Mouse (Mus musculus) cerebellum, adult (tissue): ENCODE data around the gene Gm4559.
"Not testable (repeated sequence)": the region's sequence is repeated elsewhere in the genome, so short reads cannot be mapped to it uniquely, and the experiment has no call there.

ENCODE experiments used
- ATAC-seq: cut with Nextera tagmentation; 2 replicates; pipeline ENCODE4 v1.9.2; 2017; ENCODE audit warnings: mild to moderate bottlenecking, moderate library complexity, mixed read lengths; ENCODE audit not compliant: insufficient number of reproducible peaks, low FRiP score, low TSS enrichment

The Gm4559 gene

DNA sequence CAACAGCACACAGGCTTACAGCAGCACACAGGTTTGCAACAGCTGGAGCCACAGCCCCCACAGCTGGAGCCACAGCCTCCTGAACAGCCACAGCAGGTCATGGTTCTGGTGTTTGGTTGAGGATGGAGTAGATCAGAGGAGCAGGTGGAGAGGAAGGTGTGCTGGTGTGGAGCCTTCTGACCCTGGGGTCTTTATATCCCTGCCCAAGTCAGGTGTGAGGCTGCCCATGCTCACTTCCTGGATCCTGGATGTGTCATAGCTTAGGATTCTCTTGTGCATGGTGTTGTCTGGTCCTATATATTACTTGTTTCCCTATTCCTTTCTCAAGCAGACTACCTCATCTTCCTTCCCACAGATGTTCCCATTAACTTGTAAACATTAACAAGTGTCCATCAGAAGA lies at the start of gene Gm4559:
TSS of gene Gm4559 (minus strand) at position 101 of the 400 bp plus-strand sequence.
- not testable (repeated sequence) for ATAC-seq

DNA sequence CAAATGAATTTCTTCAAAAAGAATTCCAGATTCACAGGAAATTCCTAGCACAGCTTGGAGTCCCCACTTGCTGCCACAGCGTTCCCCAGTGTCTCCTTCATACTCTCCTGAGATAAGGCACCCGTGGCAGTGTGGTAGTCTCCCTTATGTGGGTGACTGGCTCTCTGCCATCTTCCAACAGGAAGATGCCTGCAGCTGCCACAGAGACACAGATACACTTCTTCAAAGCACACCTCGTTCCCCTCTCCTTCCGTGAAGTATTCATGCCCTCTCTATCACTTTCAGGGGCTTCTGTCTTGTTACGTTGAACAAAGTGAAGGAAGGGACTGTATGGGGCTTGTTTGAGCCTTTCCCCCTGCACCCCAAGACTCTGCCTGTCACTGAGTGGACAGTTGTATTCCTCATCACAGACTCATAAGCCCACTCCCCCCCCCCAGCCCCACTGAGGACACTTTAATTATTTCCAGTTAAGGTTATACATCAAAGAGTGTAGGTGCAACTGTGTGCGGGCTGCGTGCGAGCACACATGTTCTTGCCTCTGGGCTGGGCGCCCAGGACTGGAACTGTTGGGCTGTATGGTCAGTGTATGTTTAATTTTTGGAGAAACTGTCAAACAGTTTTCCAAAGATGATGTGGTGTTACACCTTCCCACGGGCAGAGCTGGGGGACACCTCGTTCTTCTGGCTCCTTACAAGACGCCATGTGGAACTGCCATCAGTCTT lies 49.4 kb upstream of the Gm4559 start:
- ATAC-seq: no peak

DNA sequence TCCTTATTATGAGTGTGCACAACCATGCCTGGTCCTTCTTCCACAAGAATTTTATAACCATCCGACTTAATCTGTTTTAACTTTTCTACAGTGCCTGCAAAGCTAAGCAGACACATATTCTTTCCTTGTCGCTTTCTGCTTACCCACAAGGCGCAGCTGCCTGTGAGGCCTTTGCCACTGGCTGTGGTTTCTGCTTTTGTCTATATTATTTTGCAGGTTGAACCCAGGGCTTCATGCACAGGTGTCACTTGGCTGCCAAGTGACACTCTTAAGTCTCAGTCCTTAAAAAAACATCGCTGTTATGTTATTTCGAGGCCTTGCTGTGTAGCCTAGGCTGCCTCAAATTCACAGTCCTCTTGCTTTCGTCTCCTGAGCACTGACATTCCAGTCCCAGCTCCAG lies 48.5 kb upstream of the Gm4559 start:
- no peak for ATAC-seq

DNA sequence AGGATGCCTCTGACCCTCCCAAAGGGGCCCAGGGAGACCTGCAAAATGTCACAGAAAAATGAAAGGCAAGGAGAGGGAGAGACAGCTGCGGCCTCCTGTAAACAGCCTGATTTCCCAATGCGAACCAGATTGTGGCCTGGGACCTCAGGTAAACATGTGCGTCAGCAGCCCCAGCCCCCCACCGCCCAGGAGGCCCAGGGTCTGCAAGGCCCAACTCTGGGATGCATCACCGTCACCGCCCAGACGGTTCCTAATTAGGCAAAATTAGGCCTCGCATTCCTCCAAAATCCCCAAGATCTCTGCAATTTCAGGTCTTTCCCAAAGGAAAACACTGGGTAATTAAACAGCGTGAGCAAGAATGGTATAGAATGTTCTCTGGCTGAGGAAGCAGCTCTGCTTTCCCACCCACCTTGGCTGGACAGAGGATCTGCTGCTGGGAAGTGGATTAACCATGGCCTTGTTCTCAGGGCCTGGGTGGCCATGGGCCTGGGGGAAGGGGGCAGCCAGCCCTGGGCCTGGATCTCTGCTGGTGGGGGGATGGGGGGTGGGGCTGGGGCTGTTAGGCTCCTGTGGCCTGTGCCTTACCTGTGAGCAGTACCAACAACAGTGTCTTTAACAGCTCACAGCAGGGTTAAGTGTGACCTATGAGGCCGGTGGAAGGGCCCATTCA lies 47.6 kb upstream of the Gm4559 start:
- ATAC-seq: not testable (repeated sequence)

DNA sequence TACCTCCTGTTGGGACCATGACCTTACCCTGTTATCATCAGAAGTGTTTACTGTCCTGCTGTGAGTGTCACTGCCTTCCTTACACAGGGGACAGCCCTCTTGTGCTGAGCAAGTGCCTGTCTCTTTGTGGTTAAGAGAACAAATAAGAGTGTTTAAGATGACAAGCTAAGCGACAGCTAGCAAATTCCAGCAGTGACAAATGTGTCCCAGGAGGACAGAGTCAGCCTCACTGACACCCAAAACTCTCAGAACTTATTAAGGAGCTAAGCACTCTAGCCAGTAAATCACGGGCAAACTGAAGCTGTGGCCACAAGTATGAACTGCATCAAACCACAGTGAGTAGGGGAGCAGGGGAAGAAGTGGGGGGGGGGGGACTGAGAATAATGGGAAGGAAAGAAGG lies 46.7 kb upstream of the Gm4559 start:
- no peak for ATAC-seq

DNA sequence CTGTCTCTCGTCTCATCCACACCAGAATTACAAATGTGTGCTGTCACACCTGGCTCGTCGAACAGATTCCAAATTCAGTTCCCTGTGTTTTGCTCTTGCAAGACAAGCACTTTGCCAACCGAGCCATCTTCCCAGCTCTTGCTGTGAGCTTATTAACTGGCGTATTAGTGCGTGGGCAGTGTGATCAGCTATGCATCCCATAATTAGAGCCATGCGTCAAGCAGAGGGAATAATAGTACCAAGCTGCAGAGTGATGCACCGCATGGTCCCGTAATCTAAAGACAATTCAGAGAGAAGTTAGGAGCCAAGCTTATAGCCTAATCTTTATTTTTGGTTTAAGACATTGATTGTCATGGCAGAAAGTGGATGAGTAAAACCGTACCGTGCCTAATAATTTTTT lies 45.0 kb upstream of the Gm4559 start:
- ATAC-seq: no peak

DNA sequence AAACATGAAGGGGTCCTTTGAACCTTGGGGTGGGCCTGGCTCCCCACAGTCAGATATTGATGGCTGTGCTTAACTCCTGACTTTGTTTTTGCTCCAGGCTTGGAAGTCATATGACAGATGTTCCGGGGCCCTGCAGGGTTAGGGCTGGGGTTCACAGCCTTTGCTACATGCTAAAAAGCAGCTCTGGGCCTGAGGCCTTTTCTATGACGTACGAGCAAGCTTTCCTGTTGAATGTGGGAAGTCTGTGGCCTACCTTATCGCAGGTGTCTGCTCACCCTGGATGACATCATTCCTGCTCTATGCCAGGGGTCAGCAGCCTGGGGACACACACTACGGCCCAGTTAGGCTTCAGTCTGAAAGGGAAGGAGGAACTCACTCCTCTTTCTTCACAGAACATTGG lies 43.1 kb upstream of the Gm4559 start:
- no peak for ATAC-seq

DNA sequence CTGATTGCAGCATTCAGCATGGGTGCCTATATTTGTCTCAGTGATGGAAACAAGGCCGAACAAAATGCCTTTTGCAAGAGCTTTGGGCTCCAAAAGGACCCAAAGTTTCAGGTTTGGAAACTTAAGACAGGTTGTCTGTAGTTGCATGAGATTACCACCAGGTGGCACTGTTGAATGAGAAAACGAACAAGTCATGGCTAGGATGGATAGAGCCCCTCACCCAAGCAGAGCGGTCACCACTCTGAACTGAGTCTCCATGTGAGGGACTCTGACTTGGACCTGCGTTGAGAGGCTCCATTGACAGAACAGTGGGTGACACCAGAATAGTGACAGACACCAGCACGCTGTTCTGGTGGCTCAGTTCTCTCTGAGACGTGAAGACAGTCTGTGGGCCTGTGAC lies 42.4 kb upstream of the Gm4559 start:
- no peak for ATAC-seq

DNA sequence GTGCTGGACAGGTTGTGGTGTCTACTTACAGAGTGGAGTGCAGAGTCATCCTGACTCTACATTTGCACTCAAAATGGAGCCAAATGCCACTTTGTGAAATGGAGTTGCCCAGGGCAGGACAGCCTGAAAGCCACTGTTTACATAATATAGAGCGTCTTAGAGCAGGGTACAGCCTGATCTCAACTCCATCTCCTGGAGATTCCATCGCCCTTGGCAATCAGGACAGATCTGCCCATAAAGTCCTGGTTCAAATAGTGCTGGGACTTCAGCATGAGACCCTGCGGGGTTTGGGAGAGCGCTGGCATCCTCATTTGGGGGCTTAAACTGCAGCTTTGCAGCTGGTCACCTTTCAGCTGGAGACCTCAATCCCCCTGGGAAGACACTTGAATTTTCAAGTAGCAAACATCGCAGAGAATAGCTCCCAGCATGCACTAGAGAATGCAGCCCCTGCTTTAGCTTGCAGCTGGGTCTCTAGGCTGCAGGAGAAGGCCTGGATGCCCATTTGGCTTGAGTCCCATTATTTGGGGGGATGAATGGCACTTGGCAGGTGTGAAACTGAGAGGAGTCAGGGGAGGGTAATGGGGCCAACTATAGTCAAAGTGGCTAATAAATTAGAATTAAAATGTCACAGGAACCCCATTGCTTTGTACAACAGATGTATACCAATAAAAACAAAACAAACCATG lies 40.6 kb upstream of the Gm4559 start:
- no peak for ATAC-seq

DNA sequence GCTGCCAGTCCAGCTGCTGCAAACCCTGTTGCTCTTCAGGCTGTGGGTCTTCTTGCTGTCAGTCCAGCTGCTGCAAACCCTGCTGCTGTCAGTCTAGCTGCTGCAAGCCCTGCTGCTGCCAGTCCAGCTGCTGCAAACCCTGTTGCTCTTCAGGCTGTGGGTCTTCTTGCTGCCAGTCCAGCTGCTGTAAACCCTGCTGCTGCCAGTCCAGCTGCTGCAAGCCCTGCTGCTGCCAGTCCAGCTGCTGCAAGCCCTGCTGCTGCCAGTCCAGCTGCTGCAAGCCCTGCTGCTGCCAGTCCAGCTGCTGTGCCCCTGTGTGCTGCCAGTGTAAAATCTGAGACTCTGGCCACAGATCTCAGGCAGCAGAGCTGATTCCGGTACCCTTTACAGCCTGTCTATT lies 29.8 kb upstream of the Gm4559 start:
- ATAC-seq: not testable (repeated sequence)

DNA sequence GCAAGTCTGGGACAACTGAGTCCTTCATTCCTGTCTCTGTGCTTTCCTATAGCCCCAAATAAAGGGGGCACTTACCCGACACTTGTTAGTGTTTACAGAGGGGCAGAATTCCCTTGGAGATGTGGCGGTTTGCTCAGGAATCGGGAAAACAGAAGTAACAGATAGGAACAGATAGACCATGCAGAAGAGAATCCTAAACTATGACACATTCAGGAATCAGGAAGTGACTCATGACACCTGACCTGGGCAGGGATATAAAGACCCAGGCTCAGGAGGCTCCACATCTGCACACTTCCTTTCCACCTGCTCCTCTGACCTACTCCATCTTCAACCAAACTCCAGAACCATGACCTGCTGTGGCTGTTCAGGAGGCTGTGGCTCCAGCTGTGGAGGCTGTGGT lies 29.1 kb upstream of the Gm4559 start, which contains the start of gene Krtap5-4:
TSS of gene Krtap5-4 (plus strand) at position 301 of the 400 bp plus-strand sequence.
- ATAC-seq: no peak

DNA sequence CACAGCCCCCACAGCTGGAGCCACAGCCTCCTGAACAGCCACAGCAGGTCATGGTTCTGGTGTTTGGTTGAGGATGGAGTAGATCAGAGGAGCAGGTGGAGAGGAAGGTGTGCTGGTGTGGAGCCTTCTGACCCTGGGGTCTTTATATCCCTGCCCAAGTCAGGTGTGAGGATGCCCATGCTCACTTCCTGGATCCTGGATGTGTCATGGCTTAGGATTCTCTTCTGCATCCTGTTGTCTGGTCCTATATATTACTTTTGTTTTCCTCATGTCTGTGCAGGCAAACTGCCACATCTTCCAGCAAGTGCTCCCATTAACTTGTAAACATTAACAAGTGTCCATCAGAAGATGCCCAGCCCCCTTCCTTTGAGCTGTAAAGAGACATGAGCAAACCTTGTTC lies 22.9 kb upstream of the Gm4559 start, which contains the start of gene Krtap5-1:
TSS of gene Krtap5-1 (minus strand) at position 101 of the 400 bp plus-strand sequence.
- ATAC-seq: not testable (repeated sequence)

DNA sequence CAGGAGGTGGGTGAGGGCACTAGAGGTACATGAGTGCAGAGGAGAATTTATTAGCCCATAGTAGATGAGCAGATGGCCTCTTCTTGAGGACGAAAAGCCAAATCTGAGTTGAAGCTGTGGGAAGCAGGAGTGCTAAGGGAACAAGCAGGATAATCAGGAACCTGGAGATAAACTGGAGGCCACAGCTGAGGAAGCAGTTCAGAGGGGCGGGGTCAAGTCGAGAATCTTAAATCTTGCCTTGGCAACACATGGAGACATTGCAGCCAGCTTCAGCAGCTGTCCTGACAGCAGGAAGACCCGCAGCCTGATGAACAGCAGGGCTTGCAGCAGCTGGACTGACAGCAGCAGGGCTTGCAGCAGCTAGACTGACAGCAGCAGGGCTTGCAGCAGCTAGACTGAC lies 21.9 kb upstream of the Gm4559 start:
- not testable (repeated sequence) for ATAC-seq

DNA sequence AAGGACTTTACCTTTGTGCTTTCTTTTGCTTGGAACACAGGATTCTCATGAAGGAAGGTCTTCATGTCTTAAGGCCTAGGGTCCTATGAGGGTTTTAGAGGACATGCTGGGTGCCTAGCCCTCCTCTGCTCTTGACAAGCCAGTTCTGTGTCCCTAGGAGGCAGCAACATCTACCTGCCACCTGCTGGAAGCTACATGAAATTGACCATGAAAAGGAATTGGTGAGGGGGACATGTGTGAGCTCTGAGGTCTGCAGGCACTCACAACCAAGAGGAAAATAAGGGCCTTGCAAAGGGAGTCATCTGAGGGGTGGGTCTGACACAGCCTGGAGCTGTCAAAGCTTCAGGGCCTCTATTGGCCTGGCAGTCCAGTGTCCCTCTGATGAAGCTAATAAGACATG lies 21.3 kb upstream of the Gm4559 start:
- ATAC-seq: no peak

DNA sequence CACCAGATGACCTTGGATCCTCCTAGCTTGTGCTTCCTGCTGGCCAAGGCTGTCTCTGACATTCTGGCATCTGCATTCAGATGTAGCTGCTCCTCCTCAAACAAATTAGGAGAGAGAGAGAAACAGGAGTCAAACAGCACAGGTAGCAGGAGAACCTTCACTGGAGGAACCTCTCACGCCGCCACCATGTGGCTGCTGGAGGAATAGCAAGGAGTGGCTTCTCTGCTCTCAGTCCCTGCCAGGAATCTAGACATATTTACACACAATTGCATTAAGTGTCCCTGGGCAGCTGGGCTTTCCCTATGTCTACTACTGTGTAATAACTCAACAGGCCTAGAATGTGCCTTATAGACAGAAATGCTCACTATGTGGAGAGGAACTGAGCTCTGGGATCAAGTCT lies 19.7 kb upstream of the Gm4559 start:
- peak; percentile 26; the same call in 1 of the 2 replicates for ATAC-seq

DNA sequence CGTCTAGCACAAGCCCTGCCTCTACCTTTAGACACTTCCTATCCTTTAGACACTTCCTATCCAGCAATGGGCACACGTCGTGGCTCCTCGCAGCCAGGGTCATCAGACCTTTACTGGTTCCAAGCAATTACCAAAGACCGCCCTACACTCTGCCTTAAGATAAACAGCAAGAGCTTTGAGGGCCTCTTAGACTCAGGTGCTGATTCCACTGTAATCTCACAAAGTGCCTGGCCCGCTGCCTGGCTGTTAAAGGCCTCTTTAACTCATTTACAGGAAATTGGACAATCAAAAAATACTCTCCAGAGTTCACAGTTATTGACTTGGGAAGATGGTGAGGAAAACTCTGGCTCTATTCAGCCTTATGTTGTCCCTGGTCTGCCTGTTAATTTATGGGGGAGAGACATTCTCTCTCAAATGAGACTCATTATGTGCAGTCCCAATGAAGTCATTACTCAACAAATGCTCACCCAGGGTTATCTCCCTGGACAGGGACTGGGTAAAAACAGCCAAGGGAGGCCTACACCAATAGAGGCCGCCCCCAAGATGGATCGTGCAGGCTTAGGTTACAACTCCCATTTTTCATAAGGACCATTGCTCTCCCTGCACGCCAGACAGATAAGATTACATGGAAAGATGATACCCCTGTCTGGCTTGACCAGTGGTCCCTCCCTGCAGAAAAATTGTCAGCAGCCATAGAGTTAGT lies 11.9 kb upstream of the Gm4559 start:
- not testable (repeated sequence) for ATAC-seq

DNA sequence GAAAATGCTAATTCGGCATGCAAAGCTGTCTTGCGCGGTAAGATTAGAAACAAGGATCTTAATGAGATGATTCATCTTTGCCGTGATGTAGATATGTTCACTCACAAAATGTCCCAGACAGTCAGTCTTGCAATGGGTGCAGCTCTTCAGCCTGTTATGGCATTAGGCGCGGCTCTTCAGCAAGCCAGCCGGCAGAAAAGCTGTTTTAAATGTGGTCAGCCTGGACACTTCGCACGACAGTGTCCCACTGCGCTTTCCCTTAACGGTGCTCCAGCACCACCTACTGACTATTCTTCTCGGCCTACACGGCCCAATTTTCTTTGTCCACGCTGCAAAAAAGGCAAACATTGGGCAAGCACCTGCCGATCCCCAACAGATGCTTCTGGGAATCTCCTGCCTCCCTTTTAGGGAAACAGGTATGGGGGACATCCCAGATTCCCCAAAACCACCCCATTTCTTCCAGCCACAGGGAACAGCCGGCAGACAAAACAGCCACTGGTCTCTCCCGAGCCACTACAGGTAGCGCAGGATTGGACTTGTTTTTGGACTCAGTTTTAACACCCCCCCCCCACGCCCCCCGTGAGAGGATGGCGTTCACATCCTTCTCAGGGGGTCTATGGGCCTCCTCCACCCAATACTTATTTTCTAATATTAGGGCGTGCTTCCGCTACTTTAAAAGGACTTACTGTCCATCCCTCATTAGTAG lies 11.1 kb upstream of the Gm4559 start:
- ATAC-seq: peak; percentile 72; the same call in 1 of the 2 replicates

DNA sequence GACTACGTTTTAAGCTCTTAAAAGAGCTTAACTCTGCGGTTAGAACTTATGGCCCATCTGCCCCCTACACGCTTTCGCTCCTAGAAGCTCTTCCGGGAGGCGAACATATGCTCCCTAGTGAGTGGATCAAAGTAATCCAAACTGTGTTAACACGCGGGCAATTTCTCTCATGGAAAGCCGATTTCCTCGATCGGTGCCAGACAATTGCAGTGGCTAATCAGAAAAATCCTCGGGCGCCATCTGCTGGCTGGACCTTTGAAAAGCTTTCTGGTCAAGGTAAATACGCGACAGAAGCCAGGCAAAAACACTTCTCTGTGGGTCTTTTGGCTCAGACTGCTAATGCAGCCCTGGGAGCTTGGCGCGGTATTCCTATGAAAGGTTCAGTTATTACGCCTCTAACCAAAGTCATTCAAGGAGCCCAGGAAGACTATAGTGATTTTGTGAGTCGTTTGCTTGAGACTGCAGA lies 10.5 kb upstream of the Gm4559 start:
- ATAC-seq: peak; percentile 83; the same call in 1 of the 2 replicates

DNA sequence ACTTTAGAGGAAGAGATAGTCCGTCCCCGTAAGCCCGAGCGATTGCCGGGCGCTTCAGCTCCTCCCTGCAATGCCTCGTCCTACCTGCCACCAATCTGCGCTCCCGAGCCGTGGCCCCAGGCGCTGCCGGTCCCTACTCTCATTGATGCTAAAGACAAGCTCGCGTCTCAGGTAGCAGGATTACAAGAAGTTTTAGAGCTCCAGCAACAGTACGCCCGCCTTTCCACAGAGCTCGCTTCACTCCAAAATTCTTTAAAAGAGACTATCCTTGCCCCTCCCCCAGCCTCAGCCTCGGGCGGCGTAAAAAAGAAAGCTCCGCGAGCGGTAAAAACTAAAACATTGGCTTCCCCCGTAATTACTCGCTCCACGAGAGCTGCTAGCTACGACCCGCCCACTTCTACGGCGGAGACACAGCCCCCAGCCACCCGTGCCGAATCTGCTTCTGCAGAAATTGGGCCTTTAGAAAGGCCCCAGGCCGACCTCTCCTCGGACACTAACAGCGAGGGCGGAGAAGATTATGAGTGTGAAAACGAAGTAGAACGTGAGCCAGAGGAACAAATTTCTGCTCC lies 9.9 kb upstream of the Gm4559 start:
- ATAC-seq: peak; percentile 37; the same call in 1 of the 2 replicates
